34 mouse cellular contexts compared by ENCODE assay signal in the genomic region with DNA sequence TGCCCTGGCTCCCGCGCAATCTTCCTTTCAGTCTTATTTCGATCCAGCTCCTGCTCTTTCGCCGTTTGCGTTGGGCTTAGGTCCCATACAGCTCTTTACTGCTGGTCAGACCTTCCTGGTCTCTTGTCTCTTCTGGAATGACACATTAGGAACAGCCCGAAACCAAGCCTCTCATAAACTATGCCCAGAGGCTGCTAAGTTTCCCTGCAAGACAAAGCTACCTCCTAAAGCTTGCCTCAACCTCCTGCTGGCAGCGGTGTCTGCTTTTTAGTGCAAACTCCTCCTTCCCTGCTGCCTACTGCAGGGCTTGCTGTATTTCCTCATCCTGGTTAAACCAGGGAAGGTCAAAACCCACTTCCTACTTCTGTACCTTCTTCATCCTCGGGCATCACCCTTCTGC. TPM values are rescaled to one million over a fixed set of nuclear protein-coding genes. Genes with fewer than 3 reads are reported as not detected.
"Had no signal": no experiment of that assay in that cellular context is flagged by ENCODE, and none has a peak within 500 bp of the region (broad histone marks: within the 10 kb centered on the region; RNA-seq: fewer than 3 reads in every experiment).

No protein-coding gene starts in this region.

- H3K36me3 ChIP-seq: heart, embryonic 10.5 days; heart, embryonic 12.5 days; hindbrain, embryonic 13.5 days; hindbrain, embryonic 15.5 days; intestine, embryonic 15.5 days; limb, embryonic 10.5 days; limb, embryonic 12.5 days; liver, embryonic 13.5 days had no signal

- H3K27ac ChIP-seq: heart, embryonic 10.5 days; hindbrain, embryonic 13.5 days; hindbrain, embryonic 15.5 days; hindbrain, postnatal 0 days; intestine, embryonic 15.5 days; limb, embryonic 10.5 days; limb, embryonic 12.5 days; liver, embryonic 13.5 days had no signal

- H3K9ac ChIP-seq: heart, embryonic 12.5 days; hindbrain, embryonic 13.5 days; hindbrain, embryonic 15.5 days; intestine, embryonic 15.5 days; limb, embryonic 12.5 days; liver, embryonic 13.5 days had no signal

- ATAC-seq: hindbrain, postnatal 0 days; intestine, embryonic 15.5 days; intestine, postnatal 0 days had no signal

- H3K27me3 ChIP-seq: heart, embryonic 12.5 days; hindbrain, embryonic 13.5 days; hindbrain, embryonic 15.5 days; intestine, embryonic 15.5 days; limb, embryonic 12.5 days; liver, embryonic 13.5 days had no signal

- DNase-seq: gastrocnemius, postnatal 14 days; gastrocnemius, postnatal 36 days; heart, adult 18-20 months; heart, postnatal 10 days; heart, postnatal 36 days; kidney, adult 18-20 months; kidney, adult 8-10 months; kidney, postnatal 10 days; kidney, postnatal 36 days; layer of hippocampus, adult 9-11 months; layer of hippocampus, postnatal 36 days; liver; liver, embryonic 13.5 days had no signal

- H3K4me3 ChIP-seq: heart, embryonic 10.5 days; heart, embryonic 12.5 days; hindbrain, embryonic 13.5 days; hindbrain, embryonic 15.5 days; intestine, embryonic 15.5 days; limb, embryonic 10.5 days; limb, embryonic 12.5 days; liver, embryonic 13.5 days had no signal

- H3K9me3 ChIP-seq: heart, embryonic 10.5 days; heart, embryonic 12.5 days; hindbrain, embryonic 13.5 days; hindbrain, embryonic 15.5 days; intestine, embryonic 15.5 days; limb, embryonic 10.5 days; limb, embryonic 12.5 days; liver, embryonic 13.5 days had no signal

- H3K4me2 ChIP-seq: heart, embryonic 12.5 days; hindbrain, embryonic 13.5 days; hindbrain, embryonic 15.5 days; intestine, embryonic 15.5 days; limb, embryonic 12.5 days; liver, embryonic 11.5 days; liver, embryonic 13.5 days had no signal

RNA-seq across cellular contexts. Expression of gene Spink2, which starts 38.8 kb away (rescaled TPM):
- total RNA-seq: gastrocnemius, adult 18-20 months; gastrocnemius, adult 8-10 months; gastrocnemius, postnatal 36 days; heart, adult 18-20 months; heart, adult 8-10 months; hematopoietic stem cell, adult 5-6 weeks; hindbrain, postnatal 0 days; layer of hippocampus, adult 18-20 months; layer of hippocampus, adult 8-10 months; layer of hippocampus, postnatal 14 days; layer of hippocampus, postnatal 36 days; left cerebral cortex, adult 18-20 months; left cerebral cortex, adult 8-10 months; left cerebral cortex, postnatal 14 days; left cerebral cortex, postnatal 36 days had no signal
